Mouse (Mus musculus) common myeloid progenitor, adult 5-6 weeks (primary cell): ENCODE data around the gene Trex1. TPM values are rescaled to one million over a fixed set of nuclear protein-coding genes. Genes with fewer than 3 reads are reported as not detected.

Source experiments
- ATAC-seq: replicated peaks from 2 replicates; pipeline ENCODE4 v1.8.0; 2016; ENCODE audit warnings: low read depth, mild to moderate bottlenecking, moderate TSS enrichment, inconsistent platforms; ENCODE audit not compliant: poor library complexity, severe bottlenecking
- total RNA-seq: library from RNA; stranded (forward); fragments of 200-1000, 187-1606 nt; gene quantifications from 2 replicates; pipeline ENCODE4 v1.2.3, GENCODE M21; 2017

The Trex1 gene
- total RNA-seq, 1 experiment from 2014 or later = 16.1 TPM

- no peak for ATAC-seq
Measured at GRCm38 (mm10) chr9:109027521-109027920, 32.0 kb downstream of the Trex1 start.

GRCm38 (mm10) chr9:109022866-109023685 is 36.5 kb downstream of the Trex1 start:
- peak; percentile 67 for ATAC-seq

- peak; percentile 59 for ATAC-seq
Measured at GRCm38 (mm10) chr9:109021428-109021827, 38.1 kb downstream of the Trex1 start.

GRCm38 (mm10) chr9:109016973-109017604 is 42.4 kb downstream of the Trex1 start:
- ATAC-seq = peak; percentile 37

GRCm38 (mm10) chr9:109015397-109015796 is 44.1 kb downstream of the Trex1 start:
- peak; percentile 53; the same call in 1 of the 2 replicates for ATAC-seq

- ATAC-seq = no peak; the same call in 1 of the 2 replicates
Measured at GRCm38 (mm10) chr9:109010316-109010690, 49.2 kb downstream of the Trex1 start.

GRCm38 (mm10) chr9:109009636-109010315 is 49.8 kb downstream of the Trex1 start:
- peak; percentile 96 for ATAC-seq

- no peak for ATAC-seq
Measured at GRCm38 (mm10) chr9:109008994-109009635, 50.4 kb downstream of the Trex1 start.

GRCm38 (mm10) chr9:109008081-109008480 is 51.5 kb downstream of the Trex1 start:
- ATAC-seq = no peak

Other genes with a start within 250 kb of the Trex1 start
- 0.10 and 0.23 TPM in 2 replicates for gene Celsr3, start 233.4 kb downstream of the Trex1 start, total RNA-seq
- 1.3 and 1.8 TPM in 2 replicates for gene Slc26a6, start 206.5 kb downstream of the Trex1 start, total RNA-seq
- gene Tmem89, start 145.1 kb downstream of the Trex1 start, total RNA-seq = not detected in 2 replicates
- gene Uqcrc1, start 123.1 kb downstream of the Trex1 start, total RNA-seq = 173 and 182 TPM in 2 replicates
- 0.05 TPM in 1 of 2 replicates, not detected in the other for gene Col7a1, start 106.1 kb downstream of the Trex1 start, total RNA-seq
- gene Ucn2, start 73.7 kb downstream of the Trex1 start, total RNA-seq = not detected in 2 replicates
- gene Pfkfb4, start 68.0 kb downstream of the Trex1 start, total RNA-seq = 6.7 and 6.8 TPM in 2 replicates
- gene Shisa5, start 21.2 kb downstream of the Trex1 start, total RNA-seq = 49.7 and 54.1 TPM in 2 replicates
- 20.6 and 22.5 TPM in 2 replicates for gene Atrip, start 14.4 kb upstream of the Trex1 start, total RNA-seq
- 14.9 and 19.0 TPM in 2 replicates for gene Ccdc51, start 22.8 kb upstream of the Trex1 start, total RNA-seq
- 126 and 146 TPM in 2 replicates for gene Tma7, start 22.9 kb upstream of the Trex1 start, total RNA-seq
- 0.14 TPM in 1 of 2 replicates, not detected in the other for gene Plxnb1, start 35.7 kb upstream of the Trex1 start, total RNA-seq
- not detected in 2 replicates for gene Fbxw21, start 102.3 kb upstream of the Trex1 start, total RNA-seq
- not detected in 2 replicates for gene Fbxw13, start 136.2 kb upstream of the Trex1 start, total RNA-seq
- gene Fbxw20, start 175.0 kb upstream of the Trex1 start, total RNA-seq = not detected in 2 replicates
- gene Fbxw14, start 227.9 kb upstream of the Trex1 start, total RNA-seq = not detected in 2 replicates